Mouse (Mus musculus) right cerebral cortex, postnatal 36 days (tissue): ENCODE measurements at regions not wholly inside any gene's neighbourhood (a gene's known extent, or its start where the extent isn't known, plus 50 kb on each side); places are given as distances from the start of the nearest gene placed in this dataset.

Experiments
- DNase-seq, 2 experiments: peaks; one replicate each; pipeline ENCODE4 v3.0.0; 2022; ENCODE audit warnings: low spot score in 2 of 2, mixed read lengths in 1 of 2

DNA sequence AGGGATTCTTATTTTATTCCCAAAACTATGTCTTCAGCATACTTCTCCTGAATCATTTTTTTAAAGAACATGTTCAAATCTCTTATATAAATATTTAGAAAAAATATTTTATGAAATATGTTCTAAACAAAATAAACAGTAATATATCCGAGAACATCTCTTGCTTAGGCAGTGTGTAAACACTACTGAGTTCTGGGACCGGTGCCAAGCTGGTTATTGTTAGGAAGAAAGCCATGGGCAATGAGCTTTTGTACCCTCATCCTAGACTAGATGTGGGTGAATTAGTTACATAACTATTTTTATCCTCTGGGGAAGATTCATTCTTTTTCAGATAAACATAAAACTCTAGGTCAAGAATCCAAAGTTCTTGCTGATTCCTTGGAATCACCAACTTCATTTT is 222.5 kb upstream of the Gm10801 start:
- DNase-seq, result peak in 1 of 2 experiments; percentile 7

- no peak for DNase-seq
Measured at GRCm38 (mm10) chr2:98481533-98481932, 180.5 kb upstream of the Gm10801 start.
